Mouse (Mus musculus) midbrain, postnatal 0 days (tissue): ENCODE results near the gene Rsg1. TPM values are rescaled to one million over a fixed set of nuclear protein-coding genes. Genes with fewer than 3 reads are reported as not detected.

Experiments
- ATAC-seq: fragments of 200-750 bp; cut with Nextera tagmentation; 2 replicates; pipeline ENCODE4 v1.8.0; 2017; ENCODE audit warnings: moderate number of reproducible peaks, mild to moderate bottlenecking, moderate TSS enrichment, moderate library complexity; ENCODE audit not compliant: low FRiP score
- DNase-seq: peaks from one replicate; pipeline ENCODE4 v3.0.0-alpha.2; 2015; ENCODE audit warnings: low spot score
- H3K27ac ChIP-seq: fragments of 300-500 bp; sonication (generic); 2 replicates; pipeline ENCODE4 v1.5.1; 2014; ENCODE audit warnings: low read depth, mild to moderate bottlenecking, low read length, mixed read lengths
- H3K27me3 ChIP-seq: fragments of 300-500 bp; sonication (generic); 2 replicates; pipeline ENCODE4 v1.6.1; 2014; ENCODE audit warnings: low read length, control low read depth, mixed read lengths; ENCODE audit not compliant: insufficient read depth
- H3K36me3 ChIP-seq: fragments of 300-500 bp; sonication (generic); 2 replicates; pipeline ENCODE4 v1.6.1; 2014; ENCODE audit warnings: low read length, control low read depth, mixed read lengths; ENCODE audit not compliant: insufficient read depth
- H3K4me1 ChIP-seq: fragments of 300-500 bp; sonication (generic); 2 replicates; pipeline ENCODE4 v1.6.1; 2014; ENCODE audit warnings: mild to moderate bottlenecking, control low read depth, antibody characterized with exemption, low read length, mixed read lengths; ENCODE audit not compliant: insufficient read depth
- H3K4me2 ChIP-seq: fragments of 300-500 bp; sonication (generic); 2 replicates; pipeline ENCODE4 v1.6.1; 2014; ENCODE audit warnings: low read depth, mild to moderate bottlenecking, low read length, mixed read lengths; ENCODE audit not compliant: poor library complexity, severe bottlenecking
- H3K4me3 ChIP-seq: fragments of 300-500 bp; sonication (generic); 2 replicates; pipeline ENCODE4 v1.5.1; 2014; ENCODE audit warnings: low read depth, mild to moderate bottlenecking, low read length, moderate library complexity
- H3K9ac ChIP-seq: fragments of 300-500 bp; sonication (generic); replicated peaks from 2 replicates; pipeline ENCODE4 v1.6.1; 2014; ENCODE audit warnings: mild to moderate bottlenecking, low read length, moderate library complexity, mixed read lengths; ENCODE audit not compliant: poor library complexity, severe bottlenecking
- H3K9me3 ChIP-seq: fragments of 300-500 bp; sonication (generic); 2 replicates; pipeline ENCODE4 v1.6.1; 2016; ENCODE audit warnings: low read length, control low read depth
- CTCF ChIP-seq: IDR thresholded peaks from 2 replicates; pipeline ENCODE4 v1.5.1; 2016; ENCODE audit warnings: antibody characterized with exemption, mild to moderate bottlenecking
- WGBS: fragments of 180-500 bp; shearing (Covaris S2); extraction: QIAGEN DNeasy Blood & Tissue Kit; methylation state at CpG from one replicate; pipeline ENCODE4 v1.1.7; 2014; 5-methylcytosine and 5-hydroxymethylcytosine counted together
- polyA plus RNA-seq: library from polyadenylated mRNA; unstranded; fragments of >200 nt; fragmentation: Nextera tagmentation; extraction: Ambion mirVana; gene quantifications from 2 replicates; pipeline ENCODE4 v1.2.1, GENCODE M21; 2015
- total RNA-seq: library from RNA; depleted of rRNA; stranded (reverse); fragments of >200 nt; gene quantifications from 2 replicates; pipeline ENCODE4 v1.2.3, GENCODE M21; 2014

The Rsg1 gene
- total and polyA plus RNA-seq, 2 experiments from 2014 or later, result 5.3 to 6.0 TPM

GRCm38 (mm10) chr4:141241861-141242260, 28.1 kb downstream of the Rsg1 start:
- WGBS, result 35% methylated on average over 15 of the region's 15 CpGs
- peaks cover 40% of the 10 kb centered on the region; the same call in 1 of the 2 replicates for H3K27me3 ChIP-seq
- no peak for ATAC-seq

DNA sequence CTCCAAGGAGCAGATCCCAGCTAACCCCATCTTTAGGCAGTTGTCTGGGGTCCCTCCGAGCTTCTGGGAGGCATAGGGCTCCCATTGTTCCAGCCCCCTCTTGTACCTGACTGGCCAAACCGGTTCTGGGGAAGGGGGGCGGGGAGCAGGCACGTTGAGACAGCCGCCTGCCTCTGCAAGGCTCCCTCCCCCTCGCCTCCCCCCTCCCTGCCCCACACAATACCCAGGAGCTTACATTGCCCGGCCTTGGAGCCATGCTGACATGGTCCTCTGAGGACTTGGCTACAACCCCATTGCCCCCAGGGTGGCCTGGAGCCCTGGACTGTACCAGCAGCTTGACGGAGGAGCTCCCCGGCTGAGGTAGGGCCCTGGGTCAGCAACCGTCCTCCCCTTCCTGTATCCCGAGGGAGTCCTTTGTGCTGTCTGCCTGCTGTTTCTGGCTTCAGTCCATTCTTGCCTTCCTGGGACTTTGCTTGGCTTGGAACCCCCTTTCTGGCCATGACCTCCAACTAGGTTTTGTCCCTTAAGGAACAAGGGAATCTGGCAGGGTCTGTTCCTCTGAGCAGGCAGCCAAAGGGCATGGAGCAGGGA, 29.0 kb downstream of the Rsg1 start:
- peaks cover 44% of the 10 kb centered on the region for H3K27me3 ChIP-seq
- no peaks in the 10 kb centered on the region for H3K9me3 ChIP-seq
- DNase-seq (peak; percentile 33), ATAC-seq (no peak)
- H3K4me3 ChIP-seq, result no peak overlapping the region
- peaks cover 11% of the 10 kb centered on the region; the same call in 1 of the 2 replicates for H3K4me1 ChIP-seq
- H3K9ac ChIP-seq, result no peak overlapping the region
- H3K27ac ChIP-seq, result no peak overlapping the region
- TF ChIP-seq CTCF, result no peak
- no peak overlapping the region for H3K4me2 ChIP-seq
- WGBS, result 6% methylated on average over 10 of the region's 11 CpGs
- H3K36me3 ChIP-seq, result no peaks in the 10 kb centered on the region

More at GRCm38 (mm10) chr4:141241861-141242260, 28.1 kb downstream of the Rsg1 start:
- Histone ChIP-seq H3K36me3 (no peaks in the 10 kb centered on the region), H3K27ac (no peak overlapping the region), H3K9me3 (no peaks in the 10 kb centered on the region), H3K4me1 (peaks cover 8% of the 10 kb centered on the region; the same call in 1 of the 2 replicates), H3K4me2 (no peak overlapping the region), H3K9ac (no peak overlapping the region), H3K4me3 (no peak overlapping the region)
- DNase-seq, result no peak
- TF ChIP-seq CTCF, result no peak

GRCm38 (mm10) chr4:141243636-141244035, 29.9 kb downstream of the Rsg1 start:
- H3K4me1 ChIP-seq, result peaks cover 11% of the 10 kb centered on the region; the same call in 1 of the 2 replicates
- H3K27me3 ChIP-seq, result peaks cover 52% of the 10 kb centered on the region

GRCm38 (mm10) chr4:141244401-141244800, 30.6 kb downstream of the Rsg1 start:
- H3K4me1 ChIP-seq, result peaks cover 11% of the 10 kb centered on the region; the same call in 1 of the 2 replicates
- no peak overlapping the region for H3K4me3 ChIP-seq
- WGBS, result 53% methylated on average over 5 of the region's 5 CpGs
- no peaks in the 10 kb centered on the region for H3K9me3 ChIP-seq
- peaks cover 52% of the 10 kb centered on the region for H3K27me3 ChIP-seq
- DNase-seq (peak; percentile 36), ATAC-seq (no peak)
- no peak overlapping the region for H3K4me2 ChIP-seq
- no peak for TF ChIP-seq CTCF
- H3K36me3 ChIP-seq, result no peaks in the 10 kb centered on the region
- H3K9ac ChIP-seq, result no peak overlapping the region
- peak overlapping the region; percentile 51; the same call in 1 of the 2 replicates for H3K27ac ChIP-seq

More at GRCm38 (mm10) chr4:141243636-141244035, 29.9 kb downstream of the Rsg1 start:
- DNase-seq (no peak), ATAC-seq (no peak)
- Histone ChIP-seq H3K9ac (no peak overlapping the region), H3K4me2 (no peak overlapping the region), H3K9me3 (no peaks in the 10 kb centered on the region), H3K36me3 (no peaks in the 10 kb centered on the region), H3K4me3 (no peak overlapping the region), H3K27ac (no peak overlapping the region)
- WGBS, result 74% methylated on average over 5 of the region's 5 CpGs
- TF ChIP-seq CTCF, result no peak

- ATAC-seq (peak; percentile 70), DNase-seq (peak; percentile 80)
- WGBS, result 14% methylated on average over 9 of the region's 9 CpGs
- H3K9me3 ChIP-seq, result no peaks in the 10 kb centered on the region
- no peaks in the 10 kb centered on the region for H3K36me3 ChIP-seq
- H3K9ac ChIP-seq, result no peak overlapping the region
- TF ChIP-seq CTCF, result no peak
- H3K27ac ChIP-seq, result peak overlapping the region; percentile 51; the same call in 1 of the 2 replicates
- H3K4me3 ChIP-seq, result no peak overlapping the region
- peaks cover 48% of the 10 kb centered on the region for H3K27me3 ChIP-seq
- H3K4me1 ChIP-seq, result 0 out of 2 replicates have a peak, but pooled peaks cover 7% of the 10 kb centered on the region
- H3K4me2 ChIP-seq, result no peak overlapping the region
These were observed 31.2 kb downstream of the Rsg1 start for GRCm38 (mm10) chr4:141244931-141245425.
